Mouse (Mus musculus): ENCODE measurements around the gene Arhgap15.

DNA sequence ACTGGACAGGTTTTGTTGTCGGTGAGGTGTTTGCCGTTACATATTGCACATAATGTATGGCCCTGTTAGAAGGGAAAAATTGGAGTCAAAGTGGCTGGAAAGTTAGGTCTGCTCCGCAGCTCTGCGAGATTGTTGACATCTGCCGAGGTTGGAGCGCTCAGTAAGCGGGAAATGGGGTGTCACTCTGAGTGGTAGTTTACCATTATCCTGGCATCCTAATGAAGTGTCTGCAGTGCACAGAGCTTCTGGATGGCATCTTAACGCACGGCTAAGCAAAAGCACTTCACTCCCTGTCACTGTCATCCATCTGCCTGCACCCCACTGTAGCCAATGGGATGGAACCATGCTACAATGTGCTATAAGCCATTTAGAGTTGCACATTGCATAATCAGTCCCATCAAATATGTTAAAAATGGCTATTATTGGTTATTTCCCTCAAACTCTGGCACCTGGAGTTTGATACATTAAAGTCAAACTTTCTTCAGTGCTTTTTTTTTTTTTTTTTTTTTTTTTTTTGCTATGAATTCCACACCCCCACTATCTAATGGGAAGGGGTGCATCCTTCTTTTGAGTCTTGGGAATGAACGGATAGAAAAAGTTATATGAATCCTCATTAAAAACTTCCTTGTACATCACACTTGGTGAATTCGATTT, 561.6 kb downstream of the Arhgap15 start:
- TF ChIP-seq POLR2A (IDR thresholded peaks at IDR 0.05; ENCODE audit: low read depth, low read length) (no peak), CTCF (IDR thresholded peaks at IDR 0.05; ENCODE audit: borderline replicate concordance, insufficient read depth, low read length) (no peak)

Measured in embryonic fibroblast, embryonic 13.5 days (primary cell).